Mouse (Mus musculus) heart, embryonic 11.5 days (tissue): ENCODE results near the gene Pla2g7. TPM values are rescaled to one million over a fixed set of nuclear protein-coding genes. Genes with fewer than 3 reads are reported as not detected.
"Not testable (repeated sequence)": the region's sequence is repeated elsewhere in the genome, so short reads cannot be mapped to it uniquely, and the experiment has no call there.

Experiments used
- ATAC-seq: fragments of 200-750 bp; cut with Nextera tagmentation; replicated peaks from 2 replicates; pipeline ENCODE4 v1.8.0; 2017; ENCODE audit warnings: moderate library complexity; ENCODE audit not compliant: insufficient number of reproducible peaks, low FRiP score, low TSS enrichment
- H3K27ac ChIP-seq: fragments of 300-500 bp; sonication (generic); 2 replicates; pipeline ENCODE4 v1.5.1; 2014; ENCODE audit warnings: mild to moderate bottlenecking, low read depth, low read length
- H3K27me3 ChIP-seq: fragments of 300-500 bp; sonication (generic); 2 replicates; pipeline ENCODE4 v1.6.1; 2014; ENCODE audit warnings: mild to moderate bottlenecking, low read length, mixed read lengths; ENCODE audit not compliant: control insufficient read depth, insufficient read depth
- H3K36me3 ChIP-seq: fragments of 300-500 bp; sonication (generic); 2 replicates; pipeline ENCODE4 v1.6.1; 2014; ENCODE audit warnings: mild to moderate bottlenecking, low read length, moderate library complexity, mixed read lengths; ENCODE audit not compliant: control insufficient read depth, insufficient read depth
- H3K4me1 ChIP-seq: fragments of 300-500 bp; sonication (generic); 2 replicates; pipeline ENCODE4 v1.6.1; 2014; ENCODE audit warnings: low read length; ENCODE audit not compliant: control insufficient read depth, insufficient read depth
- H3K4me2 ChIP-seq: fragments of 300-500 bp; sonication (generic); 2 replicates; pipeline ENCODE4 v1.6.1; 2014; ENCODE audit warnings: mild to moderate bottlenecking, moderate library complexity
- H3K4me3 ChIP-seq: fragments of 300-500 bp; sonication (generic); 2 replicates; pipeline ENCODE4 v1.5.1; 2014; ENCODE audit warnings: low read depth, low read length
- H3K9ac ChIP-seq: fragments of 300-500 bp; sonication (generic); 2 replicates; pipeline ENCODE4 v1.6.1; 2014; ENCODE audit warnings: mild to moderate bottlenecking, low read depth, low read length, moderate library complexity
- H3K9me3 ChIP-seq: fragments of 300-500 bp; sonication (generic); replicated peaks from 2 replicates; pipeline ENCODE4 v1.6.1; 2016; ENCODE audit warnings: low read length; ENCODE audit not compliant: control insufficient read depth
- WGBS: fragments of 180-500 bp; shearing (Covaris S2); extraction: QIAGEN DNeasy Blood & Tissue Kit; methylation state at CpG from one replicate; pipeline ENCODE4 v1.1.7; 2014; ENCODE audit not compliant: insufficient replicate concordance; 5-methylcytosine and 5-hydroxymethylcytosine counted together
- polyA plus RNA-seq: library from polyadenylated mRNA; unstranded; fragments of >200 nt; fragmentation: Nextera tagmentation; extraction: Ambion mirVana; gene quantifications from 2 replicates; pipeline ENCODE4 v1.2.1, GENCODE M21; 2014

The Pla2g7 gene
- 14.9 and 15.0 TPM in 2 replicates for polyA plus RNA-seq

DNA sequence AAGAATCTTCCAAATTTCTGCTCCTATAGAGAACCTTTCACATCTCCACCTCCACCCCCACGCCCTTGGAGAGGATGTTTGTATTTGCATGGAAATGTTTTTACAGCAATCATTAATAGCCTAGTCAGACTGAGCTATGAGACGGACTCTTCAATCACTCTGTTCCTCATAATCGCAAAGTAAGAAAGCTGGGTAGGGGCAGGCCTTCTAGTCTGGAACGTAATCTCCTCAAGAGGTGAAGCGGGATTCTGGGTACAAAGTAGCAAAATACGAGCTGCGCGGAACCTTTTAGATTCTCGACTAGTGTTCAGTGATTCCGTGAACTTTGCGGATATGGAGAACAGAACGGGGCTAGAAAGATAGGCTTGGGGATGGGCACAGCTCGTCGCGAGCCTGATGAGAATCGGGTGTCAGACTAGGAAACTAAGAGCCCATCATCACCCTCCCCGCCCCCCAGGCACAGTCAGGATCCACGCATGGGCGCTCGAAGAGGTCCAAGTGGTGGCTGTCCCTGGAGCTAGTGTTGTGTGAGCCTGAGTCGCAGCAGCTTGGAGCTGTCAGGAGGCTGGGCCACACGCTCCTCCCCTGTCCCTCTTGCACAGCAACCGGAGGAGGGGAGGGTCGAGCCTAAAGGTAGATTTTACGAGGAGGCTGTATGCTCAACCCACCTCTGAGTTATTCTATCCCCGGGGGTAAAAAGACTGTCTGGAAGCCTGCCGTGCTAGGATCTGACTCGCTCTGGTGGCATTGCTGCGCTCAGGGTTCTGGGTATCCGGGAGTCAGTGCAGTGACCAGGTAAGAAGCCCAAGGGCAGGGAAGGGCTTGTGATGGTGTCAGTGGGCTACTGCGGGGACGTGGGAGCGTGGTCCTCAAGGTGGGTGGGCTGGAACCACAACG lies at the start of gene Pla2g7:
Pla2g7 (plus strand) TSS at position 107 of the 897 bp plus-strand sequence.
- 1% methylated on average over 34 of the region's 34 CpGs for WGBS
- peaks cover 3% of the 10 kb centered on the region; the same call in 1 of the 2 replicates for H3K4me1 ChIP-seq
- H3K4me3 ChIP-seq: peak within 1 kb of the TSS; percentile 54
- no peaks in the 10 kb centered on the region for H3K36me3 ChIP-seq
- peak within 1 kb of the TSS; percentile 25; the same call in 1 of the 2 replicates for H3K27ac ChIP-seq
- H3K4me2 ChIP-seq: peak within 1 kb of the TSS; percentile 89
- peak within 1 kb of the TSS; percentile 68 for H3K9ac ChIP-seq
- H3K9me3 ChIP-seq: no peaks in the 10 kb centered on the region
- H3K27me3 ChIP-seq: no peaks in the 10 kb centered on the region; the same call in 1 of the 2 replicates
- peak; percentile 64 for ATAC-seq

DNA sequence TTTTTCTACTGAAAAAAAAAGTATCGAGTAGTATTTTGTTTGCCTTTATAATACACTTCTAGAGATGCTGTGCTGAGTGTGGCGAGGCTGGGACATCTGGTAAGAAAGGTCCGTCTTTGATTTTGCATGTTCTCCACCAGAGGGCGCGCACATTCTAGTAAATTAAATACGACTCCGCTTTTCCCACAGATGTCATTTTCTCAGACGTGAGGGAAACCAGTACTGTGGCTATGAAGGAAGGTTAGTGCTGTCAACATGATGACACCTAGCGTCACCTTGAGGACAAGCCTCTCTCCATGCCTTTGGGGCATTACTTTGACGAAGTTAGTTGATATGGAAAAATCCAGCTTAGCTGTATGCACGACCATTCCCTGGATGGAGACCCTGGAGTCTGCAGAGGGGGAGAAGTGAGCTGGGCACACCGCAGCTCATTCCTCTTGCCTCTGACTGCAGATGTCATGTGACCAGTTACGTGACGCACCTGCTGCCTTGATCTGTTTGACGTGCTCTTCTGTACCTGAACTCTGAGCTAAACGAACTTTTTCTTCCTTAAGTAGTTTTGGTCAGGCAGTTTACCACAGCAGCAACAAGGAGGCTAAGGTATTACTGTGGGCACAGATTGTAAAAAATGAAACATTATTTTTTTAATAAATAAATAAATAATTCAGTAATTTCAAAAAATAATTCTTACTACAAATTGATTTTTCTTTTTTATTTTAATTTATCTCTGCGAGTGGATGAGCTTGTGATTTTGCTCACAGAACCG lies 49.1 kb upstream of the Pla2g7 start:
- Histone ChIP-seq H3K9me3 (no peaks in the 10 kb centered on the region; the same call in 1 of the 2 replicates), H3K27ac (no peak overlapping the region), H3K36me3 (no peaks in the 10 kb centered on the region), H3K4me1 (no peaks in the 10 kb centered on the region), H3K4me2 (peak overlapping the region; percentile 39), H3K9ac (no peak overlapping the region), H3K4me3 (no peak overlapping the region), H3K27me3 (no peaks in the 10 kb centered on the region; the same call in 1 of the 2 replicates)
- peak; percentile 18; the same call in 1 of the 2 replicates for ATAC-seq
- WGBS: 27% methylated on average over 18 of the region's 18 CpGs

DNA sequence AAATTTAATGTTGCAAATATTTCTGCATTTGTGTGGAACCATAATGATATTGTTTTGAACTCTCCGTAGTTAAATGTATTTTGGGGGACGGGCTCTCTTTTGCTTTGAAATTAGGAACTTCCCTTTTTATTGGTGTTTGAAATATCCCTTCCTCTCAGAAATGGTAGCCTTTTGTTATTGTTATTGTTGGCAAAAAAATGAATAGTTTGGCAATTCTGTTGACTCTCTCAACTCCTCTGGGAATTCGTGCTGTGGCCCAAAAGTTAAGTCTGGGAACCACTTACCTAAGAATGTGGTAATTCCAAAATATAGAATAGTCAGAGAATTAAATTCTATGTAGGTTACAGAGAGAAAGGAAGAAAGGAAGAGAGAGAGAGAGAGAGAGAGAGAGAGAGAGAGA lies 47.7 kb upstream of the Pla2g7 start:
- Histone ChIP-seq H3K4me3 (no peak overlapping the region), H3K27ac (no peak overlapping the region), H3K36me3 (no peaks in the 10 kb centered on the region), H3K4me1 (no peaks in the 10 kb centered on the region), H3K4me2 (no peak overlapping the region), H3K27me3 (no peaks in the 10 kb centered on the region; the same call in 1 of the 2 replicates), H3K9me3 (no peaks in the 10 kb centered on the region), H3K9ac (no peak overlapping the region)
- WGBS: 76% methylated on average over 3 of the region's 3 CpGs
- ATAC-seq: no peak

DNA sequence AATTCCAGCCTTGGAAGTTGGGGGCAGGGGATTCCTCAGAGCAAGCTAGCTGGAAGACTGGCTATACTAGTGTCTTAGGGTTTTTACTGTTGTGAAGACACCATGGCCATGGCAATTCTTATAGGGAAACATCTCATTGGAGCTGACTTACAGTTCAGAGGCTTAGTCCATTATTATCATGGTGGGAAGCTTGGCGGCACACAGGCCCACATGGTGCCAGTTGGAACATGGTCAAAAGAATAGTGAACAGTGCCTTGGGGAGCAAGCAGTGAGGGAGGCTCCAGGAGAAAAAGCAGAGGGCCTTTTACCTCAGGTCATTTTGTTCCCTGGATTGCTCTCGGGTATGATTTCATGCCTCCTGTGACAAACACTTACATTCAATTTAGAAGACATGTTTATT lies 37.4 kb upstream of the Pla2g7 start:
- Histone ChIP-seq H3K27me3 (no peaks in the 10 kb centered on the region; the same call in 1 of the 2 replicates), H3K27ac (no peak overlapping the region), H3K4me2 (no peak overlapping the region), H3K9ac (no peak overlapping the region), H3K9me3 (no peaks in the 10 kb centered on the region), H3K36me3 (no peaks in the 10 kb centered on the region), H3K4me1 (no peaks in the 10 kb centered on the region; the same call in 1 of the 2 replicates), H3K4me3 (no peak overlapping the region)
- WGBS: 86% methylated on average over 2 of the region's 2 CpGs
- no peak for ATAC-seq

DNA sequence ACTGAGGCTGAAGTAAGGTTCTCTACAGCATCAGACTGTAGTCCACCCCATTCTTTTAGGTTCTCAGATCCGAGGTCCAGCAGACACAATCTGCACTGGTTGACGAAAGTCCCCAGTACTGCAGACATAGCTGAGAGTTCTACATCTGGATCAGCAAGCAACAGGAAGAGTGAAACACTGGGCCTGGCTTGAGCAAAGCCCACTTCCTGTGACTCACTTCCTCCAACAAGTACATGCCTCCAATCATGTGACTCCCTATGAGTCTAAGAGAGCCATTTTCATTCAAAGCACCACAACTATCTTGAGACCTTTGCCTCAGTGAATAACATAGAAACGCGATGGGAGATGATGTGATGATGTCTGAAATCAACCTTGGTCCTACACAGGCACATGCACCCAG lies 36.7 kb upstream of the Pla2g7 start:
- no peak overlapping the region for H3K27ac ChIP-seq
- H3K4me3 ChIP-seq: no peak overlapping the region
- no peaks in the 10 kb centered on the region for H3K36me3 ChIP-seq
- no peak overlapping the region for H3K4me2 ChIP-seq
- no peaks in the 10 kb centered on the region; the same call in 1 of the 2 replicates for H3K4me1 ChIP-seq
- no peaks in the 10 kb centered on the region for H3K9me3 ChIP-seq
- WGBS: 88% methylated on average over 4 of the region's 4 CpGs
- ATAC-seq: no peak
- no peak overlapping the region for H3K9ac ChIP-seq
- H3K27me3 ChIP-seq: no peaks in the 10 kb centered on the region; the same call in 1 of the 2 replicates

DNA sequence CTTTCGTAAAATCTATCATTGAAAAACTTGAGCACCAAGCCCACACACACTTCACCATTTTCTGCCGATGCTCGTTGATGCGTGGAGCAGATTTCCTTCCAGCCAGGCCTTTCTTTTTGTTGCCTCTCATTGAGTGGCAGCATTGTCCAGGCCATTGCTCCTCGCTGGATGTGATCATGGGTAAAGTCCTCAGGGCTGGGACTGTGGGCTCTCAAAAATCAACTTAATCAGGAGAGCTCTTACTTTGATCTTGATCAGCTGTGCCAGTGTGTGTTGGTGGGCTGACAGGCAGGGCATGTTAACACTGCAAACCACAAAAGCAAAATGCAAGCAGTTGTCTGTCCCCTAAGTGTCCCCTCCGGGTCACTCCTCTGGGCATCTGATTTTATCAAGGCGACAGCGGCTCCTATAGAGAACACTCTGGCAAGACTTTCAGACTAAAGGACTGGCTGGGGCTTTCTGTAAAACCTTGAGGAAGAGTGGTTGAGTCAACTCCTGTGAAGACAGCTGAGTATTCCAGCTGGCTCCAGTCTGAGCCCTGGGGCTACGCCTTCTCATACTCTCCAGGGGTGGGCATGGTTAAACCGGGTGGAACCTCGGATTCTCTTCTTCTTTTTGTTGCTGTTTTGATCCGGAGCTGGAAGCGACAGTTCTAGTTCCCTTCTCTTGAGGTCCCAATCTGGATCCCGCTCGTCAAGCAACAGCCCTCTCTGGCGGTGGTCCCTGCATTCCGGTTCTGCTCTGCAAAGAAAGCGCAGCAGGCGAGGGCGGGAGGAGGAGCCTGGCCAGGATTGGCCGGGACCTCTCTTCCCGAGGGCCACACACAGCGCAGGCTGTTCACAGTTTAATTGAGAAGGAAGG lies 33.3 kb upstream of the Pla2g7 start:
- H3K4me1 ChIP-seq: no peaks in the 10 kb centered on the region; the same call in 1 of the 2 replicates
- H3K27ac ChIP-seq: no peak overlapping the region
- H3K36me3 ChIP-seq: no peaks in the 10 kb centered on the region
- H3K9me3 ChIP-seq: no peaks in the 10 kb centered on the region
- H3K4me2 ChIP-seq: peak overlapping the region; percentile 71
- 13% methylated on average over 23 of the region's 23 CpGs for WGBS
- peak; percentile 59; the same call in 1 of the 2 replicates for ATAC-seq
- H3K9ac ChIP-seq: peak overlapping the region; percentile 60
- no peaks in the 10 kb centered on the region; the same call in 1 of the 2 replicates for H3K27me3 ChIP-seq
- peak overlapping the region; percentile 35 for H3K4me3 ChIP-seq

DNA sequence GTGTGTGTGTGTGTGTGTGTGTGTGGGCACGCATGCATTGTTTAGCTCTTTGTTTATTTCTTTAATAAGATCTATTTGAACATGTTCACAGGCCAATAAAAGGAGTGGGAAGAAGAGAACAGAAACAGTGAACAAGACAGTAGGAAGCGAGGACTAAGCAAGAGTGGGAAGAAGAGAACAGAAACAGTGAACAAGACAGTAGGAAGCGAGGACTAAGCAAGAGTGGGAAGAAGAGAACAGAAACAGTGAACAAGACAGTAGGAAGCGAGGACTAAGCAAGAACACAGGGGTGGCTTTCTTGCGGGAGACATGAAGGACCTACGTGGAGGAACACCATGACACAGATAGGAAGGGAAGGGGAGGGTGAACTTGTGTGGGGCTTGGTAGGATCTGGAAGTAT lies 31.1 kb upstream of the Pla2g7 start:
- not testable (repeated sequence) for H3K4me1 ChIP-seq, H3K4me3 ChIP-seq, H3K9ac ChIP-seq, H3K27me3 ChIP-seq, H3K9me3 ChIP-seq, H3K36me3 ChIP-seq, ATAC-seq, H3K4me2 ChIP-seq, H3K27ac ChIP-seq
- WGBS: 84% methylated on average over 6 of the region's 6 CpGs

DNA sequence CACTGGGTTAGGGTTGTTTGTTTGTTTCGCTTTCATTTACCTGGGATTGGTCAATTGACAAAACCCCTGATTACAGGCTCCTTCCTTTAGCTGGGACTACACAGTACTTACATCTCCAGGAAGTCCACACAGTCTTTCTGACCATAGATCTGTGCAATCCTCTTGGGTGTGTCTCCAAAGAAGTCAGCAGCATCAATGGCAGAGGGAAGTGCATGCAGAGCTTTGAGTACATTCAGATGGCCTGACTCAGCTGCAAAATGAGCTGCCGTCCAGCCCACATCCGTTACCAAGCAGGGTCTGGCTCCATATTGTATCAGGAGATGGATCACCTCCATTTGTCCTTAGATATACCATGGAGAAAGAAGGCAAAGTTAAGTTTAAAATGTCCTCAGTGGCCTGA lies 29.1 kb upstream of the Pla2g7 start:
- Histone ChIP-seq H3K9me3 (no peaks in the 10 kb centered on the region), H3K36me3 (no peaks in the 10 kb centered on the region), H3K27ac (no peak overlapping the region), H3K4me3 (no peak overlapping the region), H3K4me2 (no peak overlapping the region), H3K4me1 (no peaks in the 10 kb centered on the region; the same call in 1 of the 2 replicates), H3K9ac (no peak overlapping the region), H3K27me3 (no peaks in the 10 kb centered on the region)
- no peak for ATAC-seq
- 80% methylated on average over 3 of the region's 3 CpGs for WGBS
